Mouse (Mus musculus) neural tube, embryonic 10.5 days (tissue): ENCODE results near the gene Sdk2.

Source experiments
- DNase-seq: peaks from one replicate; pipeline ENCODE4 v3.0.0-alpha.2; 2017; ENCODE audit warnings: low spot score; ENCODE audit errors: extremely low spot score

Sdk2 gene

GRCm38 (mm10) chr11:113930112-113930511 lies 136.7 kb downstream of the Sdk2 start:
- no peak for DNase-seq

GRCm38 (mm10) chr11:113928831-113929230 lies 138.0 kb downstream of the Sdk2 start:
- no peak for DNase-seq

DNA sequence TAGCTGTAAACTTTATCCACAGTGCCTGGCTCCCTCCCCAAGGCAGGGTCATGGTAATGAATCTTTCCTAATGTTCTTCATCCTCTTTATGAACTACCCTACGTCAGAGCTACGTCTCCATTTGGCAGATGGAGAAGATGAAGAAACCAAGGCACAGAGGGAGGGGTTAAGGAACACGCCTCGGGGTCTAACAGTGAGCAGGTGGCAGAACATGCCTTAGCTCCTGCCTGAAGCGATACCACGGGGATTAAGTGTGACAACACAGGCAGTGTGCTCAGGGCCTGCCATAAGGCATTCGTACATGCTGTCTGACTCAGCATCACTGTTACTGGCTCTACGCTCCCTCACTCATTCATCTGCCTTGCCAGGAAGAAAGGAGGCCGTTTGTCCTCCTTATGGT lies 138.6 kb downstream of the Sdk2 start:
- no peak for DNase-seq

- DNase-seq = no peak
Observed at GRCm38 (mm10) chr11:113927826-113928225, 139.0 kb downstream of the Sdk2 start.

- DNase-seq = no peak
Observed at GRCm38 (mm10) chr11:113927231-113927630, 139.6 kb downstream of the Sdk2 start.

GRCm38 (mm10) chr11:113923137-113923536 lies 143.7 kb downstream of the Sdk2 start:
- DNase-seq = no peak

DNA sequence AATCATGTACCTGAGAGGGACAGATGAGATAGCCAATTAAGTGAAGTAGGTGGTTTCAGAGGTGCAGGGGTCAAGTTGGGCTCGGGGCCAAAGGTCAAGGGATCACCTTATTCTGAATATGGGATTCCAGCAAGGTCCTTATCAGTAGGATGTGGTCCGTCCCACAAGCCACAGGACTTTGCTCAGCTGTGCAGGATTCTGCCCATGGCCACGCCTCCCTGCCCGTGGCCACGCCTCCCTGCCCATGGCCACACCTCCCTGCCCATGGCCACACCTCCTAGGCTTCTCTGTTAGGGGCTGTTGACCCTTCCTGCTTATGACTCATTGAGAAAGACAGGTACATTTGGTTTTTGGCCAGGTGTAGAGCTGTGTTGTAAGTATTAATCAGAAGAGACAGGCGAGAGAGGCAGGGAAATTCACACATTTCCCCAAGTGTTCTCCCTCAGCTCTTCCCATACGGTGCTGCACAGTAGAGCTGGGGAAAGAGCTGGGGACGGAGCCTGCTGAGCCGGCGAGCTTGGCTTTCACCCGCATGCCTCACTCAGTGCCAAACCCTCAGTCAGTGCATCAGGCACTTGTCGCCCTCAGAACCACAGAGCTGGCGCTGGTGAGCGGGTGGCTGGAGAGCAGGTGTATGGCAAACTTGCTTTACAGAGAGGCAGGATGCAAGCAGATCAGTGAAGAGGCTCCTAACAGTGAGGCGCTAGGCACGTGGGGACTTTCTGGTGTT lies 163.6 kb downstream of the Sdk2 start:
- no peak for DNase-seq

DNA sequence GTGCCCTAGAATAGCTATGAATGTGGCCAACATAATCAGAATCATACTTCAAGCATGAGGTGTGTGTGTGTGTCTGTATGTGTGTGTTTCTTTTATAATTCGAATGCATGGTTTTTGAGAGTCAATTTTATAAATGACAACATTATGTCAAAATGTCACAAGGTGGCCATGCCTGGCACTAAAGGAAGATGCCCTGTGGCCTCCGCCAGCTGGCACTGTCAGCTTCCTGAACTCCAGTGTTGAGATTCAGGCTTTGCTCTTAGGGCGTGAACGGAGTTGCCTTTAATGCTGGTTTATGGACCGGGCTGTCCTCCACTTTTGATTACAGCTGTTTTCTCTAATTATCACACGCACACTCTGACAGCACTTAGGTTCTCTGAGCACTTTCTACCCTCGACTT lies 164.9 kb downstream of the Sdk2 start:
- no peak for DNase-seq

DNA sequence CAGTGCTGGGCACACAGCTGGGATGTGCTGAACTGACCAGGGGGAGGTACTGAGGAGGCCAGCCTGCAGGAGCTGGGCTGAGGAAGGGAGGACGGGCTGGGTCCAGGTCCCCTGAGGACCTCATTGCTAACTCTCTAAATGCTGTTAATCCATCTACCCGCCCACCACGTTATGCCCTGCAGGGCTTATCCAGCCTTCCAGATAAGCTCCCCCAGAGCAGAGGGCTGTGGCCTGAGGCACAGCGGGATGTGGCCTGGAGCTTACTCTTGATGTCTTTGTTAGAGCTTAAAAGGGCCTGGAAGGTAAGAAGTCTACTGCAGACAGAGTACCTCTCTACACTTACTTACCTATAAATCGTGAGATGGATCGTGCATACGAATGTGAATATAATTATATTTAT lies 168.2 kb downstream of the Sdk2 start:
- no peak for DNase-seq

- DNase-seq = no peak
Observed at GRCm38 (mm10) chr11:113896006-113896405, 170.8 kb downstream of the Sdk2 start.

- DNase-seq = no peak
Observed at GRCm38 (mm10) chr11:113892924-113893323, 173.9 kb downstream of the Sdk2 start.

DNA sequence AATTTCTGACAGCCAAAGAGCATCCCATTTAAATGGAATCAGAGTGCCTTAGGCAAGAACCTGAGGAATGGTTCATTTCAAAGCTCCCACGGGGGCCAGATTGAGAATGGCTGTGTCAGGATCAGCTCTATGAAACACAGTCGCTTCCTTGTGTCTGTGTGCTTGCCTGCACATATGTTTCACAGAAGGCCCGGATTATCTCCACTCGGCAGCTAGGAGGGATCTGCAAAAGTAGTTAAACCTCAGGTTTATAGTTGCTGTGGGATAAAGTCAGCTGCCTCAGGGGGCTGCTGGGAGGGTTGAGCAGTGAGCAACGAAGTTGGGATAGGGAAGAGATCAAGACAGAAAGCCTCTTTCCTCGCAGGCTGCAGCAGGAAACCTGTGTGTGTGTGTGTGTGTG lies 174.8 kb downstream of the Sdk2 start:
- DNase-seq = no peak

GRCm38 (mm10) chr11:113888156-113888750 lies 178.6 kb downstream of the Sdk2 start:
- DNase-seq = no peak

- DNase-seq = no peak
Observed at GRCm38 (mm10) chr11:113886299-113886698, 180.5 kb downstream of the Sdk2 start.

DNA sequence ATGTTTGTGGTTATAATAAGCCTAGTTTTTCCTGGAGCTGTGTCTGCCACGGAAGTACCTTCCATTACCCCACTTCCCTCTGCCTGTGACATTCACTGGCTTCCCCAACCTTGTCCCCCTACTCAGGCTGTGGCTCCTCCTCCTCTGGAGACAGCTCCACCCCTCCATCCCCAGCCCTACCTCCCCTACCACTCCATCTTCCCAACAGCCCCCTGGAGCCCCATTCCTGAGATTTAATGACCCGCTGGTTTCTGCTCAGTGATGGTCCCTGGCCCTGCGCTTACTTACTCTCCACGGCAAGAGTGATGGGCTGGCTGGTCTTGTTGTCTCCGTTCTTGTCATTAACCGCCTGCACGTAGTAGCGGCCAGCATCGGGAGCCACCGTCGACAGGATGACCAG lies 181.9 kb downstream of the Sdk2 start:
- DNase-seq = no peak

DNA sequence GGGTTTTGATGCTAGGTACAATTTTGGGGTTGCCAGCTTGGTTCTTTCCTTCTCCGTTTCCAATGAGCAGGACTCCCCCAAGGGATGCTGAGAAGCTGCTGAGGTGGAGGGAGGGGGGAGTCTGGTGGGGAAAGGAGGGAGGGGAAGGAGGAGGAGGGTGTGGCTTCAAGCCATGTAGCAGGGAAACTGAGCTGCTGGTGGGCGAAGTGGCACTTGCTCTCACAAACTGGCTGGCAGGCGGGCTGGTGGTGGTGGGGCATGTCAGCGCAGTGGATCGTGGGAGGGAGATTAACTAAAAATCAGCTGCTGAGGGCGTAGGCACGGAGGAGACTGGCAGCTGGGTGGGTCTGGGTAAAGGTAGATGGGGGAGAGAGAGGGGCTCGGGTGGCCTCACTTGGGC lies 183.8 kb downstream of the Sdk2 start:
- no peak for DNase-seq

GRCm38 (mm10) chr11:113881864-113882263 lies 185.0 kb downstream of the Sdk2 start:
- DNase-seq = no peak

DNA sequence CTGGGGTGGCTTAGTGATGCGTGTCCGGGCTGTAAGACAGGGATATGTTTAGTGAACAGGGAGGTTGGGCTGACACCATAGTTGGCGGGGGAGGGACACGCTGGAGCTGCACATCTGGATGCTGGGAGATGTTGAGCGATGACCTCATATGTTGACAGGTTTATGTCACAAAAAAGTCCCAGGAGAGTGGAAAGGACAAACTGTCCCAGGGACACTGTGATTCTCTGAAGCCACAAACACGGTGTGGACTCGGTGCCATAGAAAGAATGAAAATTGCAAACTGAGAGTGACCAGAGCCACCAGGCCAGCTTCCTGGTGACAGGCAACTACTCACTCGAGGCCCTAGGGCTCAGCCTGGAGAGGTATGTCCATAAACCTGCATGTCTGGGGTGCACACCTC lies 199.8 kb downstream of the Sdk2 start:
- no peak for DNase-seq

DNA sequence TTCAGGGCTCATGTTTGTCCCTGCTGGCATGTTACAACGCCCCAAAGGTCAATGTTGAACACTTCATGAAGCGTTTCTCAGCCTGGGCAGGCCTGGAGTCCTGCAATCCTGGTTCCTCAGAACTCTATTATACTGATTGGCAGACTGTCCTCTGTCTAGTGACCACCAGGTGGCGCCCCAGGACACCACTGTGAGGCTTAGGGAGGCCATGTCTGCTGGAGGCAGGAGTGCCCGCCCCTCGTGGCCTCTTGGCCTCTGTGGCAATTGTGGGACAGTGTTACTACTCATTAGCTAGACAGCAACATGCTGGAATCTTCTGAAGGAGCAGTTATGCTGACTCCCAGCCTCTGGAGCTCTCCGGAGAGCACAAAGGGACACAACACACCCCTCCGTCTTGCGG lies 201.2 kb downstream of the Sdk2 start:
- DNase-seq = peak; percentile 91

GRCm38 (mm10) chr11:113863408-113863807 lies 203.4 kb downstream of the Sdk2 start:
- DNase-seq = peak; percentile 45

- DNase-seq = no peak
Observed at GRCm38 (mm10) chr11:113855661-113856060, 211.2 kb downstream of the Sdk2 start.

DNA sequence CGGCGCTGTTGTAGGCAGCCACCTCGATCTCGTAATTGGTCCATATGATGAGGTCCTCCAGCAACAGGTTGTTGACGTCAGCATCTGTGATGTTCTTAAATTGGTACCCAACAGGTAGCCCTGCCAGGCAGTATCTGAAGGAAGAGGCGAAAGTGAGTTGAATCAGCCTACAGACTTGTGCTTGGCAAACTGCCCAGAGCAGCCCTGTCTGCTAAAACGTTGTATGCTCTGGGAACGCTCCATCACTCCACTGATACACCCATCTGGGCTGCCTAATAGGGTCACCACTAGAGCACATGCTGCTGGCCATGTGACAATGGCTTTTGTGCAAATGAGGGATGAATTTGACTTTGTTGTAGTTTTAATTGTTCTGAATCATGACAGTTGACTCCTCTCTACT lies 215.1 kb downstream of the Sdk2 start:
- DNase-seq = no peak

DNA sequence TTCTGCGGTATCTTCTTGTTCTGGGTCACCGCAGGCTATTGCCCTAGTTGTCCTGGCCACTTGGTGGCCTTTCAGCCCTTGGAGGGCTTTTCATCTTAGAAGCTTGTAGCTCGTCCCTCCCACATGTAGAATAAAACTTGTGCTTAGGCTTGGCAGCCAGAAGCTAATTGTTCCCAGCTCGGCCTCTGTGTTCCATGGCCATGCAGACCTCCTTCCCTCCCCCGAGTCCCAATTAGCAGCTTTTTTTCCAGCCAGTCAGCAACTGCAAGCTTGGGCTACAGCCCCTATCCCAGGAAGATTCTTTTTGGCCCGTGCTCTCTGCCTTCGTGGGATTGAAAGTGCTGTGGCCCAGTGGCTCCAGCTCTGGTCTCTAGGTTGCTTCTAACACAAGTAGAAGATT lies 217.5 kb downstream of the Sdk2 start:
- no peak for DNase-seq
